Mouse (Mus musculus): ENCODE results near the gene Fam181a.

- TF ChIP-seq POLR2A (IDR thresholded peaks at IDR 0.05; ENCODE audit: borderline replicate concordance, insufficient read depth, low read length) = no peak
- no peak for TF ChIP-seq CTCF (IDR thresholded peaks at IDR 0.05; ENCODE audit: borderline replicate concordance, insufficient read depth, low read depth, low read length)
Measured at GRCm38 (mm10) chr12:103362336-103362735, 51.6 kb downstream of the Fam181a start.

All from cerebellum, adult 2 months (tissue).